Comparison of ENCODE assay signal across 9 mouse cellular contexts in the genomic region with DNA sequence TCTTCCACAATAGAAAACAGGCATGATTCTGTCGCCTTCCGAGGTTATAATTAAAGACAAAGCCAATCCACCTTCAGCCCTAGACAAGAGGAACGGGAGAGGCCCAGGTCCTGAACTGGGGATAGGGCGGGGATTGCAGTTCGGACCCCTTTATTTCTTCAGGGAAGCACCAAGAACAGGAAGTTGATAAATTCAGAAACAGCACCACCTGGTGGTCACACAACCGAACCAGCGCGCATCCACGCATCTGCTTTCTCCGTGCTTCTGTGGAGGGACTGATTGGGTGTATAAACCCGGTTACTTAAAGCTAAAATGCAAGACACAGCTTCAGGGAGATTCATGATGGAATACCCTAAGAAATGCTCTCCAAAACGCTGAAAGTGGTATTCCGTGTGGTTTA.
DNase-seq lines count a peak whose midpoint lies in the region; ATAC-seq and TF ChIP-seq lines count a peak whose summit lies in the region.
"Had no signal": no experiment of that assay in that cellular context is flagged by ENCODE, and none has a peak within 500 bp of the region (broad histone marks: within the 10 kb centered on the region; RNA-seq: fewer than 3 reads in every experiment).

No protein-coding gene starts in this region.

- H3K4me3 ChIP-seq in ES-Bruce4 (ENCODE audit: low read depth, low read length), result no peak overlapping the region
- no peak overlapping the region for H3K4me3 ChIP-seq in forebrain, embryonic 10.5 days
- H3K4me3 ChIP-seq in heart, embryonic 15.5 days, result no peak overlapping the region
- H3K4me3 ChIP-seq: limb, embryonic 15.5 days had no signal

- peak; percentile 76 for TF ChIP-seq CTCF in ES-Bruce4 (IDR thresholded peaks at IDR 0.05; ENCODE audit: low read depth, low read length)

- H3K36me3 ChIP-seq in ES-Bruce4 (ENCODE audit: control insufficient read depth, insufficient read depth, low read length, poor library complexity, severe bottlenecking), result no peaks in the 10 kb centered on the region
- H3K36me3 ChIP-seq in forebrain, embryonic 10.5 days (replicated peaks), result no peaks in the 10 kb centered on the region
- H3K36me3 ChIP-seq in heart, embryonic 15.5 days, result no peaks in the 10 kb centered on the region
- H3K36me3 ChIP-seq: limb, embryonic 15.5 days had no signal

- H3K27ac ChIP-seq in ES-Bruce4 (ENCODE audit: insufficient read depth, low read length), result no peak overlapping the region
- H3K27ac ChIP-seq in forebrain, embryonic 10.5 days, result peak overlapping the region; percentile 63; the same call in 1 of the 2 replicates
- no peak overlapping the region for H3K27ac ChIP-seq in heart, embryonic 15.5 days
- H3K27ac ChIP-seq: limb, embryonic 15.5 days had no signal

- no peaks in the 10 kb centered on the region for H3K4me1 ChIP-seq in ES-Bruce4 (ENCODE audit: control insufficient read depth, insufficient read depth, low read length)
- peaks cover 33% of the 10 kb centered on the region for H3K4me1 ChIP-seq in forebrain, embryonic 10.5 days
- 0 out of 2 replicates have a peak, but pooled peaks cover 2% of the 10 kb centered on the region for H3K4me1 ChIP-seq in heart, embryonic 15.5 days (replicated peaks)
- H3K4me1 ChIP-seq: limb, embryonic 15.5 days had no signal

- H3K9me3 ChIP-seq in ES-Bruce4 (replicated peaks; ENCODE audit: control insufficient read depth, insufficient read depth, low read length, poor library complexity, severe bottlenecking), result no peaks in the 10 kb centered on the region
- no peaks in the 10 kb centered on the region for H3K9me3 ChIP-seq in forebrain, embryonic 10.5 days
- H3K9me3 ChIP-seq in heart, embryonic 15.5 days (replicated peaks), result no peaks in the 10 kb centered on the region
- H3K9me3 ChIP-seq: limb, embryonic 15.5 days had no signal

- WGBS in forebrain, embryonic 10.5 days, result 8% methylated on average over 13 of the region's 13 CpGs
- WGBS in heart, embryonic 15.5 days, result 6% methylated on average over 13 of the region's 13 CpGs

- no peak for TF ChIP-seq POLR2A in ES-Bruce4 (IDR thresholded peaks at IDR 0.05; ENCODE audit: insufficient read depth, low read length)

- H3K9ac ChIP-seq in ES-Bruce4 (ENCODE audit: low read depth, poor library complexity, severe bottlenecking), result no peak overlapping the region
- H3K9ac ChIP-seq in heart, embryonic 15.5 days, result no peak overlapping the region
- H3K9ac ChIP-seq: limb, embryonic 15.5 days had no signal

- peak; percentile 80 for DNase-seq in brain, adult 2 months (ENCODE audit: low read depth, low spot score)
- peak; percentile 81 for DNase-seq in forebrain, embryonic 10.5 days (ENCODE audit: extremely low spot score, low spot score)
- peak; percentile 56 to 89 for DNase-seq in layer of hippocampus, adult 8-10 months (ENCODE audit: low spot score in 2 of 2)
- DNase-seq in lung, postnatal 10 days, result peak; percentile 81
- DNase-seq in right cerebral cortex, adult 18-20 months, result peak; percentile 86
- peak; percentile 35 for DNase-seq in urinary bladder, adult 2 months (ENCODE audit: low spot score)

- H3K4me2 ChIP-seq in heart, embryonic 15.5 days, result 0 out of 2 replicates have a peak overlapping the region, but pooled peaks have one; percentile 29
- H3K4me2 ChIP-seq: limb, embryonic 15.5 days had no signal

- ATAC-seq in heart, embryonic 15.5 days (replicated peaks; ENCODE audit: insufficient number of reproducible peaks, insufficient read depth, low FRiP score, low read depth), result no peak

- TF ChIP-seq EP300 in ES-Bruce4 (IDR thresholded peaks at IDR 0.05; ENCODE audit: insufficient read depth, low read depth, low read length), result no peak

- no peaks in the 10 kb centered on the region for H3K27me3 ChIP-seq in ES-Bruce4 (ENCODE audit: control insufficient read depth, insufficient read depth, low read length, poor library complexity, severe bottlenecking)
- H3K27me3 ChIP-seq in forebrain, embryonic 10.5 days (ENCODE audit: poor library complexity, severe bottlenecking), result 0 out of 2 replicates have a peak, but pooled peaks cover 4% of the 10 kb centered on the region
- H3K27me3 ChIP-seq in heart, embryonic 15.5 days, result no peaks in the 10 kb centered on the region
- H3K27me3 ChIP-seq: limb, embryonic 15.5 days had no signal

Comparison
In these comparisons a context has a peak if more than half of its experiments do, and no peak if none do; other contexts are left out.
1. DNase-seq: peak in every context shown above with its lines; median percentile 86 in right cerebral cortex, adult 18-20 months; 81 in forebrain, embryonic 10.5 days; 81 in lung, postnatal 10 days; 80 in brain, adult 2 months; 72 in layer of hippocampus, adult 8-10 months; 35 in urinary bladder, adult 2 months.